Mouse (Mus musculus) telencephalon, adult 2 months (tissue): ENCODE results near the gene Gm45021.
A peak's percentile ranks its signal among the peaks of the same experiment; 100 is the strongest.

ENCODE experiments used
- DNase-seq: peaks from one replicate; pipeline ENCODE4 v3.0.0-alpha.2; 2011; ENCODE audit warnings: low read depth, low spot score

The Gm45021 gene

GRCm38 (mm10) chr6:48572572-48573061, 16.8 kb upstream of the Gm45021 start, which contains the start of gene Rarres2:
Rarres2 (minus strand) TSS chr6:48572789.
- no peak for DNase-seq

- DNase-seq: no peak
Measured at GRCm38 (mm10) chr6:48573280-48573679, 16.1 kb upstream of the Gm45021 start.

- DNase-seq: no peak
Measured at GRCm38 (mm10) chr6:48573981-48574380, 15.4 kb upstream of the Gm45021 start.

- no peak for DNase-seq
Measured at GRCm38 (mm10) chr6:48578736-48579135, 10.7 kb upstream of the Gm45021 start.

- no peak for DNase-seq
Measured at GRCm38 (mm10) chr6:48579215-48579648, 10.2 kb upstream of the Gm45021 start.

- DNase-seq: no peak
Measured at GRCm38 (mm10) chr6:48581257-48581656, 8.2 kb upstream of the Gm45021 start.

GRCm38 (mm10) chr6:48582037-48582436, 7.4 kb upstream of the Gm45021 start:
- no peak for DNase-seq

- no peak for DNase-seq
Measured at GRCm38 (mm10) chr6:48591221-48591845, 1.9 kb downstream of the Gm45021 start.

- DNase-seq: no peak
Measured at GRCm38 (mm10) chr6:48591871-48592270, 2.5 kb downstream of the Gm45021 start.

- no peak for DNase-seq
Measured at GRCm38 (mm10) chr6:48593158-48594042, 4.0 kb downstream of the Gm45021 start, which contains the start of the genes Repin1 and Gm44965. Repin1 (plus strand) TSS chr6:48593883. Gm44965 (plus strand) TSS chr6:48593941.

GRCm38 (mm10) chr6:48594043-48594738, 4.8 kb downstream of the Gm45021 start:
- DNase-seq: no peak

GRCm38 (mm10) chr6:48595278-48595677, 5.9 kb downstream of the Gm45021 start:
- no peak for DNase-seq

- DNase-seq: no peak
Measured at GRCm38 (mm10) chr6:48596545-48597232, 7.3 kb downstream of the Gm45021 start.

- DNase-seq: no peak
Measured at GRCm38 (mm10) chr6:48597233-48597625, 7.8 kb downstream of the Gm45021 start.

GRCm38 (mm10) chr6:48600594-48600993, 11.2 kb downstream of the Gm45021 start:
- DNase-seq: no peak

GRCm38 (mm10) chr6:48601271-48602079, 12.1 kb downstream of the Gm45021 start, which contains the start of gene Zfp775:
Zfp775 (plus strand) TSS chr6:48602063.
- peak; percentile 87 for DNase-seq

GRCm38 (mm10) chr6:48602080-48602741, 12.8 kb downstream of the Gm45021 start:
- peak; percentile 67 for DNase-seq

GRCm38 (mm10) chr6:48608124-48608523, 18.7 kb downstream of the Gm45021 start:
- no peak for DNase-seq

- no peak for DNase-seq
Measured at GRCm38 (mm10) chr6:48609512-48609911, 20.1 kb downstream of the Gm45021 start.

GRCm38 (mm10) chr6:48610657-48611056, 21.2 kb downstream of the Gm45021 start:
- no peak for DNase-seq
